Mouse (Mus musculus): ENCODE data around the gene Cacul1. TPM values are rescaled to one million over a fixed set of nuclear protein-coding genes. Genes with fewer than 3 reads are reported as not detected.
A peak's percentile ranks its signal among the peaks of the same experiment; 100 is the strongest.

Cacul1 gene
- polyA plus RNA-seq, 1 experiment from 2014 or later = 34.6 TPM

DNA sequence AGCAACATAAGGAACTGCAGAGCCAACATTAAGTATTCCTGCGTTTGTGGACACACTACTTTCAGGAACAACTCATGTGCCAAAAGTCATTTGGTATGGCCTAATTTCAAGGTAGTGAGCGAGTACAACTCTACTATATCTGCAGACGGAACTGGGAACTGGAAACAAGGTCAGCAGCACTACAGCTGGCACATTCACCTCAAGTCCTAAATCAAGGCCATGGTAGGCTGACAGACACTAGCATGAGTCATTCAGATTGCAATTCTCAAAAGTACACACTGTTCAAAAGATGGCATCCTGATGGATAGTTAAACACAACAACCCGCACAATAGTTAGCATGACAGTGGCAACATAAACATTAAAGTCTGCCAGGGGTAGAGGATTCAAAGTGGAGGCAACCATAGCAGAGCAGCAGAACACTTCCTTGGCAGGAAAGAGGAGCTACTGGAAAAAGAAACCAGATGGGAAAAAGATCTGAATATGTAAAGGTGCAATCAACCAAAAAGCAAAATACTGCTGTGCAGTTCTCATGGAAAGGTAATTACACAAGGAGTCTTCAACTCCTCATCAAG lies 25.9 kb downstream of the Cacul1 start:
- no peak overlapping the region for H3K9ac ChIP-seq (ENCODE audit: low read length)
- no peaks in the 10 kb centered on the region for H3K4me1 ChIP-seq (ENCODE audit: control insufficient read depth, insufficient read depth, low read length)
- WGBS = 85% methylated on average over 4 of the region's 4 CpGs
- H3K4me2 ChIP-seq = no peak overlapping the region
- no peak overlapping the region for H3K27ac ChIP-seq (ENCODE audit: low read depth, low read length)
- DNase-seq (ENCODE audit: low spot score, missing footprints) = no peak
- H3K27me3 ChIP-seq (ENCODE audit: control insufficient read depth, insufficient read depth, low read length) = no peaks in the 10 kb centered on the region
- no peak for ATAC-seq (ENCODE audit: low FRiP score)
- H3K9me3 ChIP-seq (ENCODE audit: control insufficient read depth, low read length) = no peaks in the 10 kb centered on the region
- no peak overlapping the region for H3K4me3 ChIP-seq (ENCODE audit: low read depth, low read length)
- no peaks in the 10 kb centered on the region for H3K36me3 ChIP-seq (ENCODE audit: control insufficient read depth, insufficient read depth, low read length)

- no peaks in the 10 kb centered on the region for H3K4me1 ChIP-seq (ENCODE audit: control insufficient read depth, insufficient read depth, low read length)
- H3K9me3 ChIP-seq (ENCODE audit: control insufficient read depth, low read length) = no peaks in the 10 kb centered on the region
- ATAC-seq (ENCODE audit: low FRiP score) (no peak), DNase-seq (ENCODE audit: low spot score, missing footprints) (peak; percentile 93)
- no peak overlapping the region for H3K9ac ChIP-seq (ENCODE audit: low read length)
- no peaks in the 10 kb centered on the region for H3K27me3 ChIP-seq (ENCODE audit: control insufficient read depth, insufficient read depth, low read length)
- H3K4me2 ChIP-seq = no peak overlapping the region
- H3K27ac ChIP-seq (ENCODE audit: low read depth, low read length) = no peak overlapping the region
- no peak overlapping the region for H3K4me3 ChIP-seq (ENCODE audit: low read depth, low read length)
- H3K36me3 ChIP-seq (ENCODE audit: control insufficient read depth, insufficient read depth, low read length) = no peaks in the 10 kb centered on the region
Measured at GRCm38 (mm10) chr19:60553501-60553900, 27.3 kb downstream of the Cacul1 start.

DNA sequence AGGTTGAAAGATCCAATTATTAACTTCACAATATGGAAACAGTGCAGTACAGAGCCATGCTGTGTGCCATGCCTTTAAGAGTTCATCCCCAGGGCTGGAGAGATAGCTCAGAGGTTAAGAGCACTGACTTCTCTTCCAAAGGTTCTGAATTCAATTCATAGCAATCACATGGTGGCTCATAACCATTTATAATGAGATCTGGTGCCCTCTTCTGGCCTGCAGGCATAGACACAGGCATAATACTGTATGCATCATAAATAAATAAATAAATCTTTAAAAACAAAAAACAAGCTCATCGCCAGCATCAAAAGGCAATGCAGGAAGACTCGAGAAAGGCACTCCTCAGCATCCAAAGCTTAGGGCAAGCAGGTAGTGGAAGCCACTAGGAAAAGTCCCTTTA lies 37.5 kb downstream of the Cacul1 start:
- WGBS = 92% methylated on average over 2 of the region's 2 CpGs

DNA sequence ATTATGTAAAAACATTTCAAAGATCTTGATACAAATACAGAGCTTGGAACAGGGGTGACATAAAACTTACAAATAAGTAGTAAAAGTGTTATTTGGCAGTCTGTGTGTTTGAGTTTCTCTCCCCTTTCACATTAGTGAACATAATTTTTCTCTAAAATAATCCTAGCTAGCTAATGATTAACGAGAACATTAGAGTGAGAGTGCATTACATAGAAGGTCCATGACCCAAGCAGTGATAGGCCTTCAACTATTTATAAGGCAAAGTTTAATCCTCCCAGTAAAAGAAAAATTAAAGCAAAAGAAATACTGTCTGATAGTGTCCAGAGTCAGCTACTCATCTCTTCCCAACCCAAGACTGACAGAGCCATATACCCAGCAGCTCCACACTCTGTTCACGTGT lies 48.9 kb downstream of the Cacul1 start:
- Histone ChIP-seq H3K9ac (ENCODE audit: low read length) (no peak overlapping the region), H3K4me3 (ENCODE audit: low read depth, low read length) (no peak overlapping the region), H3K4me2 (no peak overlapping the region), H3K36me3 (ENCODE audit: control insufficient read depth, insufficient read depth, low read length) (0 out of 2 replicates have a peak, but pooled peaks cover 3% of the 10 kb centered on the region), H3K9me3 (ENCODE audit: control insufficient read depth, low read length) (no peaks in the 10 kb centered on the region), H3K27ac (ENCODE audit: low read depth, low read length) (no peak overlapping the region), H3K27me3 (ENCODE audit: control insufficient read depth, insufficient read depth, low read length) (no peaks in the 10 kb centered on the region), H3K4me1 (ENCODE audit: control insufficient read depth, insufficient read depth, low read length) (no peaks in the 10 kb centered on the region)
- 97% methylated on average over 2 of the region's 2 CpGs for WGBS
- no peak for DNase-seq (ENCODE audit: low spot score, missing footprints)
- no peak for ATAC-seq (ENCODE audit: low FRiP score)

More for the DNA sequence above, 37.5 kb downstream of the Cacul1 start:
- H3K27ac ChIP-seq (ENCODE audit: low read depth, low read length) = no peak overlapping the region
- H3K27me3 ChIP-seq (ENCODE audit: control insufficient read depth, insufficient read depth, low read length) = no peaks in the 10 kb centered on the region
- DNase-seq (ENCODE audit: low spot score, missing footprints) (no peak), ATAC-seq (ENCODE audit: low FRiP score) (no peak)
- H3K4me1 ChIP-seq (ENCODE audit: control insufficient read depth, insufficient read depth, low read length) = no peaks in the 10 kb centered on the region
- H3K9me3 ChIP-seq (ENCODE audit: control insufficient read depth, low read length) = no peaks in the 10 kb centered on the region
- no peaks in the 10 kb centered on the region for H3K36me3 ChIP-seq (ENCODE audit: control insufficient read depth, insufficient read depth, low read length)
- no peak overlapping the region for H3K9ac ChIP-seq (ENCODE audit: low read length)
- no peak overlapping the region for H3K4me3 ChIP-seq (ENCODE audit: low read depth, low read length)
- H3K4me2 ChIP-seq = no peak overlapping the region

DNA sequence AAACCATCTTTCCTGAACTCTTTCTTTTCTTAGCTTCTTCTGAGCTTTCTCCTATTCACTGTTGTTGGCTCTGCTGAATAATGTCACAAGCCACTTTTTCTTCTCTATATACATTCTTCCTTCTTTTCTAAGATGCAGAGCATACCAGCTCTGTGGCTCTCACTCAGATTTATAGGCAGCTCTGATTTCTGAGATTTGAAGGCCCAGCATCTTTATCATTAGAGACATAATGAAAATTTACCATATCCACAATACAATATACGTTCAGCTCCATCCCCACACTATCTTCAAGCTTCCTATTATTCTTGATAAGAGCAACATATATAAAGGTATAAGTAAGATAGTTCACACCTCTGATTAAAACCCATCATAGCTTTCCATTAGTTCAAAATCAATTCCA lies 50.7 kb downstream of the Cacul1 start:
- H3K4me1 ChIP-seq (ENCODE audit: control insufficient read depth, insufficient read depth, low read length) = no peaks in the 10 kb centered on the region

DNA sequence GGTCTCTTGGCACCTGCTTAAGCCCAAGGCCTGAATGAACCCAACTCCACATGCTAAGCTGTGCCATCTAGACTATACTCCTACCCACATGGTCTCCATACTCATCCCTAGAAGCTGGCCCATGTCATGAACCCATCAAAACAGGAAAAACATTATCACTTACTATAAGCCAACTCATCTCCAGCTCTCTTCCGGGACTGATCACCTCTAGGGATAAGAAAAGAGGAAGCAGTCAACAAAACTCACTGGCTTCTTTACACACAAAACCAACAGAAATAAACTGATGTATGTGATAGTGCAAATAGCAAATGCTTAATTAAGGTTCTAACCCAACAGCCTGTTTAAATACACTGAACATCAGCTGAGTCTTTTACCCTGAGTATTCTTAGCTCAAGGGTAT lies 51.5 kb downstream of the Cacul1 start:
- WGBS = 94% methylated on average over 1 of the region's 1 CpGs
- DNase-seq (ENCODE audit: low spot score, missing footprints) (no peak), ATAC-seq (ENCODE audit: low FRiP score) (no peak)
- no peak overlapping the region for H3K9ac ChIP-seq (ENCODE audit: low read length)
- H3K27ac ChIP-seq (ENCODE audit: low read depth, low read length) = no peak overlapping the region
- 0 out of 2 replicates have a peak, but pooled peaks cover 5% of the 10 kb centered on the region for H3K36me3 ChIP-seq (ENCODE audit: control insufficient read depth, insufficient read depth, low read length)
- no peak overlapping the region for H3K4me2 ChIP-seq
- H3K4me3 ChIP-seq (ENCODE audit: low read depth, low read length) = no peak overlapping the region
- no peaks in the 10 kb centered on the region for H3K4me1 ChIP-seq (ENCODE audit: control insufficient read depth, insufficient read depth, low read length)
- no peaks in the 10 kb centered on the region for H3K9me3 ChIP-seq (ENCODE audit: control insufficient read depth, low read length)
- H3K27me3 ChIP-seq (ENCODE audit: control insufficient read depth, insufficient read depth, low read length) = no peaks in the 10 kb centered on the region

More for the DNA sequence above, 50.7 kb downstream of the Cacul1 start:
- H3K9ac ChIP-seq (ENCODE audit: low read length) = no peak overlapping the region
- no peaks in the 10 kb centered on the region for H3K27me3 ChIP-seq (ENCODE audit: control insufficient read depth, insufficient read depth, low read length)
- no peak overlapping the region for H3K27ac ChIP-seq (ENCODE audit: low read depth, low read length)
- H3K4me2 ChIP-seq = no peak overlapping the region
- 98% methylated on average over 1 of the region's 1 CpGs for whole genome bisulfite sequencing
- H3K36me3 ChIP-seq (ENCODE audit: control insufficient read depth, insufficient read depth, low read length) = 0 out of 2 replicates have a peak, but pooled peaks cover 5% of the 10 kb centered on the region
- H3K9me3 ChIP-seq (ENCODE audit: control insufficient read depth, low read length) = no peaks in the 10 kb centered on the region
- DNase-seq (ENCODE audit: low spot score, missing footprints) (no peak), ATAC-seq (ENCODE audit: low FRiP score) (no peak)
- H3K4me3 ChIP-seq (ENCODE audit: low read depth, low read length) = no peak overlapping the region

DNA sequence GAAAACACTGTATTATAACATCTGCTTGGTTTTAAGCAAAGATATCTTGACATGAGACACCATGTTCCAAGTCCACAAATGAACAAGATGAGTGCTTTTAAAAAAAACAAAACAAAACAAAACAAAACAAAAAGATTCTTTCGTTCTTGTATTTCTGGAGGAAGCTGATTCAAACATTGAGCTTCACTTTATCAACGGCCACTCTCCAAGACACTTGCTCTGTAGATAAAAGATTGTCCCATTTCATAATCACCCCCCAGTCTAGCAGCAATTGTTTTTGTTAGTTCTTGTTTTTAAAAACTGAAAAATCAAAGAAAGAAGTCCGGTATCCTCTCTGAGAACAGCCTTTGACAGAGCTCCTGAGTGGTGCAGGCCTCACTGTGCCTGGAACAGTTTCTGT lies 52.2 kb downstream of the Cacul1 start:
- 95% methylated on average over 3 of the region's 3 CpGs for WGBS
- Histone ChIP-seq H3K4me1 (ENCODE audit: control insufficient read depth, insufficient read depth, low read length) (no peaks in the 10 kb centered on the region), H3K36me3 (ENCODE audit: control insufficient read depth, insufficient read depth, low read length) (0 out of 2 replicates have a peak, but pooled peaks cover 2% of the 10 kb centered on the region), H3K4me2 (no peak overlapping the region), H3K27me3 (ENCODE audit: control insufficient read depth, insufficient read depth, low read length) (no peaks in the 10 kb centered on the region), H3K4me3 (ENCODE audit: low read depth, low read length) (no peak overlapping the region), H3K27ac (ENCODE audit: low read depth, low read length) (no peak overlapping the region), H3K9ac (ENCODE audit: low read length) (no peak overlapping the region), H3K9me3 (ENCODE audit: control insufficient read depth, low read length) (no peaks in the 10 kb centered on the region)
- no peak for DNase-seq (ENCODE audit: low spot score, missing footprints)
- no peak for ATAC-seq (ENCODE audit: low FRiP score)

DNA sequence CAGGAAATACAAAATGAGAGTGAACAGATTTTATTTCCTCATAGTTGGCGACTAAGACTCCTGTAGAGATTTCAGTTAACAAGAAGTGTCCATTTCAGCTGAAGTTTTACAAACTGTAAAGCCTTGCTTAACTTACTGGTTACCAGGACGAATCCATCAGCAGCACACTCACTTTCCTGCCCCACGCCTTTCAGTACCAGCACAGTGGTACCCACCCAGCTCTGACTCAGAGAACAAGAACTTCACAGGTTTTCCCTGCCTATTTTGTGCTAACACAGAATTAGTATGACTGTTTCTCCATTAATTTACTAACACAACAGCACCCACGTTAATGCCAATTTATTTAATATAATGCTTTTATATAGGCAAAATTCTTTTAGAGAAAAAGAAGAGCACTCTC lies 53.9 kb downstream of the Cacul1 start:
- Histone ChIP-seq H3K4me3 (ENCODE audit: low read depth, low read length) (no peak overlapping the region), H3K27ac (ENCODE audit: low read depth, low read length) (no peak overlapping the region), H3K4me1 (ENCODE audit: control insufficient read depth, insufficient read depth, low read length) (no peaks in the 10 kb centered on the region), H3K9me3 (ENCODE audit: control insufficient read depth, low read length) (no peaks in the 10 kb centered on the region; the same call in 1 of the 2 replicates), H3K27me3 (ENCODE audit: control insufficient read depth, insufficient read depth, low read length) (no peaks in the 10 kb centered on the region), H3K9ac (ENCODE audit: low read length) (no peak overlapping the region), H3K4me2 (no peak overlapping the region), H3K36me3 (ENCODE audit: control insufficient read depth, insufficient read depth, low read length) (0 out of 2 replicates have a peak, but pooled peaks cover 2% of the 10 kb centered on the region)
- WGBS = 89% methylated on average over 4 of the region's 4 CpGs
- DNase-seq (ENCODE audit: low spot score, missing footprints) (no peak), ATAC-seq (ENCODE audit: low FRiP score) (no peak)

- H3K4me1 ChIP-seq (ENCODE audit: control insufficient read depth, insufficient read depth, low read length) = no peaks in the 10 kb centered on the region
- DNase-seq (ENCODE audit: low spot score, missing footprints) = no peak
- 0 out of 2 replicates have a peak, but pooled peaks cover 2% of the 10 kb centered on the region for H3K36me3 ChIP-seq (ENCODE audit: control insufficient read depth, insufficient read depth, low read length)
- no peak overlapping the region for H3K27ac ChIP-seq (ENCODE audit: low read depth, low read length)
- no peak overlapping the region for H3K9ac ChIP-seq (ENCODE audit: low read length)
- H3K27me3 ChIP-seq (ENCODE audit: control insufficient read depth, insufficient read depth, low read length) = no peaks in the 10 kb centered on the region
- no peak overlapping the region for H3K4me3 ChIP-seq (ENCODE audit: low read depth, low read length)
- no peak for ATAC-seq (ENCODE audit: low FRiP score)
- H3K4me2 ChIP-seq = no peak overlapping the region
- H3K9me3 ChIP-seq (ENCODE audit: control insufficient read depth, low read length) = no peaks in the 10 kb centered on the region; the same call in 1 of the 2 replicates
- WGBS = 76% methylated on average over 1 of the region's 1 CpGs
Measured at GRCm38 (mm10) chr19:60525086-60525485, 55.7 kb downstream of the Cacul1 start.

All from midbrain, embryonic 11.5 days (tissue).